Mouse (Mus musculus) layer of hippocampus, adult 9-11 months (tissue): Measurements from ENCODE around the gene Emsy.

Source experiments
- DNase-seq: peaks from one replicate; pipeline ENCODE4 v3.0.0; 2022

Gene Emsy

DNA sequence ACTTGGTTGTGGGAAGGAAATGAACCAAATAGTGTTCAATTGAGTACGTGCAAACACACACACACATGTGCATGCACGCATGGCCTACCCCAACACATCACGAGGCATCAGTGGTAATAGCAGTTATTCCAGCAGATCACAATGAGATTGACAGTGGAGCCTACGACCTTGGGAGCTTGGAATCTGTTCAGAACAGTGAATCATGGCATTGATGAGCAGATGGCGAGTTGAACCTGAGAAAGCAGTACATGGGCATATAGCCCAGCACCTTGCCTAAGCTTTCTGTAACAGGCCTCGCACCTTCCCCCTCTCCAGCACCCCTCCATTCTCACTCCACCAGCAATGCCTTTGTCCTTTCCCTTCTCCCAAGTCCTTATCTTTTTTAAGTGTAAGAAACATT lies 9.1 kb upstream of the Emsy start:
- DNase-seq, result no peak

DNA sequence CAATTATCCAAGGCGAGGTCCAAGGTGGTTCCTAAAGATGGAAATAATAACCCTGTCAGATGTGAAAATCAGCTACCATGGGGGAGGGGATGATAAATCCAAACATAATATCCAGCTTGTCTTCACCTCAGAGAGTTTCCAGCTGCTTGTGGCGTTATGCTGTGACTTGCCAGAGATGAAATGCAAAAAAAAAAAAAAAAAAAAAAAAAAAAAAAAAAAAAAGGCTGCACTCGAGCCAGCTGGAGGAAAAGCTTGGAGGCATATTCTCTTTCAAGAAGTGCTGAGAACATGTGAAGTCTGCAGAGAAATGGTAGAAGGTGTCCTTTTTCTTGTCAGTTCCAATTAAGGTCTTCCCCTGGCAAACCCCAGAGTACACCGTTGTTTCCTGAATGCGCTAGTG lies 8.6 kb upstream of the Emsy start:
- DNase-seq, result no peak

DNA sequence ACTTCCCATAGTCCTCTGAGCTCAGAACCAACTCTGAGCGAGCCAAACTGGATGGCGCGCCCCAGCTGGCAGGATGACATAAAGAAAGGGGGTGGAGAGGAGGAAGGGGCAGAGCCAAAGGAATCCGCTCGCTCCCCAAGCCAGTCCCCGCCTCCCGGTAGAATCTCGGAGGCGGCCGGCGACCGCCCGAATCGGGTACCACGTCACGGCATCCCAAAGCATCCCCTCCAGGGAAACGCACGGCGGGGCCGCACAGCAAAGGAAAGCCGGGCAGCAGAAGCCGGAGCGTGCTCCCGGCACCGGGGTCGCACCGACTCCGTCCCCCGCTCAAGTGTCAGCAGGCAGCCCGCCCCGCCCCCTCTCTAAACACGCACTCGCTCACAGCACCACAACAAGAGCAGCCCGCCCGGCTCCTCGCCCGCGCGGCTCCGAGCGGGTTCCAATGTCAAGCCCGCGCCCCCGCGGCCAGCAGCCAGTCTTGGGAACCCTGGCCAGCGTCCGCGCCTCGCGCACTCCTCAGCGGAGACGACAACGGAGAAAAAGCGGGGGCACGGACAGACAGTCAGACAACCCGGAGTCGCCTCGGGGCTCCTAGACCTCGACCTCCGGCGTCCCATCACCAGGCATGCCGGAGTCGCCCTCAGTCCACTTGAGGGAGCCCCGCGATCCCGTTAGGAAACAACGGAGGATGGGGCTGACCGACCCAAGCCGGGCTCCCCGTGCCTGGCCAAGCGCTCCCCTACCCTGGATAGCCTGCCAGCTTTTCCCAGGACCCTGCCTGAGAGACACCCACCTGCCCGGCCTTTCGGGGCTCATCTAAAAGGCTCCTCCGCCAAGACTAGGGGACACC lies 677 bp downstream of the Emsy start:
- DNase-seq, result peak; percentile 84

DNA sequence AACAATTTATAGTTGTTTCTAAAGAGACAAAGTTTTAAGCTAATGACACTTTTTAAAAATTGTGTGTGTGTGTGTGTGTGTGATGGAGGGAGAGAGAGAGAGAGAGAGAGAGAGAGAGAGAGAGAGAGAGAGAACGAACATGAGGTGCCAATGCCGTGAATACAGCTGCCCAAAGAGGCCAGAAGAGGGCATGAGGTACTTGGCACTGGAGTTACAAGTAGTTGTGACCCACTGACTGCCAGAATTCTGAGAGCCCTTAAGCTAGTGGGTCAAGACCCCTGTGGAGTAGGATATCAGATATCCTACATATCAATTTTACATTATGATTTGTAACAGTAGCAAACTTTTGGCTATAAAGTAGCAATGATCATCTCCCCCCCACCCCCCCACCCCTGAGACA lies 4.9 kb downstream of the Emsy start:
- DNase-seq, result no peak

GRCm38 (mm10) chr7:98644238-98644637 lies 12.3 kb downstream of the Emsy start:
- DNase-seq, result no peak

- no peak for DNase-seq
These were observed 20.0 kb downstream of the Emsy start for GRCm38 (mm10) chr7:98636607-98637006.

GRCm38 (mm10) chr7:98633032-98633431 lies 23.6 kb downstream of the Emsy start:
- no peak for DNase-seq

DNA sequence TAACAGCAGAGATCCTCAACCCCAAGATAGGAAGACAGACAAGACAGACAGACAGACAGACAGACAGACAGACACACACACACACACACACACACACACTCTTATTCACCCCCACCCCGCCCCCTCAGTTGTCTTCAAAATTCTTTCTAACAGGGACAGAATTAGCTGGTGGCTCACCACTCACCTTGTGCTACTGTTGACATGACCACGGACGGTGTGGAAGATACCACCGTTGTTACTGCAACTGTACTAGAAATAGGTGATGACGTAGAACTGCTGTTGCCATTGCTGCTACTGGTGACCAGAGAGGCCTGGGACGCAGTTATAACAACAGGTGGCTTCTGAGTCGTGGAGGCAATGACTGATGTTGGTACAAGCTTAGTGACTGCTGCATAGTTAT lies 26.6 kb downstream of the Emsy start:
- DNase-seq, result no peak

GRCm38 (mm10) chr7:98617739-98618138 lies 38.8 kb downstream of the Emsy start:
- no peak for DNase-seq

DNA sequence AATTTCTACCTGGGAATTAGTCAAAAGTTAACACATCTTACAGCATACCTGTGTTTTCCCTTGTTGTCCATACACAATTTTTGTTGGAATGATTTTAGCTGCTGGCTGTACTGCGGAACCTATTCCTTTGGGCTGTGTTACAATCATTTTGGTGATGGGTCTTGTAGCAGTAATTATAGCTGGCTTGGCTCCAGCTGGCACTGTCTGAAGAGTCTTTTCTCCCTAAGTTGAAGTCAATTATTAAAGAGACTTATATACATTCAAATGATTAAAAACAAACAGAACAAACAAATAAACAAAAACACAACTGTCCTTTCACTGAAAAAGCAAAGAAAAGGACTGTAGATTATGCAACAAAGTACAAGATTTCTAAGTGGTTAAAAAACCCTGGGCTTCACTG lies 43.6 kb downstream of the Emsy start:
- no peak for DNase-seq

DNA sequence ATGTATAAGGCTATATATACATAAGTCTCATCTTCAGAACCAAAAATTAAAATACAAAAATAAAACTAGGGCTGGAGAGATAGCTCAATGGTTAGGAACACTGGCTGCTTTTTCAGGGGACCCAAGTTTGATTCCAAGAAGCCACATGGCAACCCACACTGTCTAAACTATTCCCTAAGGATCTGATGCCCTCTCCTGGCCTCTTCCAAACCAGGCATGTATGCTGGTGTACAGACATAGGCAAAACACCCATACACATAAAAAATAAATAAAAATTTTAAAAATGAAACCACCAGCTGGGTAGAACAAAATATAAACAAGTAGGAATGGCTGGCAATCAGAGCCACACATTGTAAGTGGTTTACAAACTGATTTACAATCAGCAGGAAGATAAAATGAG lies 48.1 kb downstream of the Emsy start:
- DNase-seq, result no peak

DNA sequence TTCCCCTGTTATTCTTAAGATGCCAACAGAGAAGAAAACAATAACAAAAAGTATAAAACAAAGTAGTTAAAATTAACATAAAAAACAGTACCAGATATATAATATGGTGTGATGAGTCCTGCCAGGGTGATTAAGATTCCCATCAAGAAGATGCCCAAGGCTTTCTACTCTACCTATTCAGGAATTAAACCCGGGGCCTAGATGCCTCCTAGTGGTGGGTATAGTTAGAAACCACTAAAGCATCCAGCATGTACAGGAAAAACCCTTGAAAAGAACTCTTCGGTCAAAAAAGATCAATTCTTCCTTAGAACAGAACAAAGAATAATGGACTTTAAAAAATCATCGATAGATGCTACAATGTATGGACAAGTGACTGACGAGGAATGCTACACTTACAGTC lies 49.4 kb downstream of the Emsy start:
- no peak for DNase-seq

GRCm38 (mm10) chr7:98601715-98602114 lies 54.9 kb downstream of the Emsy start:
- no peak for DNase-seq

DNA sequence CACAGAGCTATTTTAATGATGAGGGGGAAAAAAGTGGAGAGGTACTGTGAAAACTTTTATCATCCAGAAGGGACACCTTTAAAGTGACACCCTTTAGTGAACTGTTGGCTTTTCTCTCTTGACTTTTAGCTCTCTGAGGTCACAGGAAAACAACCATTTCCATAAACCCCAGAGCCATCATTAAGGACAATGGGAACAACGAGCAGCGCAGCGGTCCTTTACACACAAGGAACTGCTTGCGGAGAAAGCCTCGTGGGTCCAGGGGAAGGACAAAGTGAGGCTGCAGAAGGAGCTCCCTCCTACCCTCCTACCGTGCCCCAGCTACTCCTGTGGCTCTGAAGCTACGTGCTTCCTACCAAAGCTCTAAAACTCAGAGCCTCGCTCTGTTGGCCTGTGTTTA lies 59.2 kb downstream of the Emsy start:
- DNase-seq, result no peak

DNA sequence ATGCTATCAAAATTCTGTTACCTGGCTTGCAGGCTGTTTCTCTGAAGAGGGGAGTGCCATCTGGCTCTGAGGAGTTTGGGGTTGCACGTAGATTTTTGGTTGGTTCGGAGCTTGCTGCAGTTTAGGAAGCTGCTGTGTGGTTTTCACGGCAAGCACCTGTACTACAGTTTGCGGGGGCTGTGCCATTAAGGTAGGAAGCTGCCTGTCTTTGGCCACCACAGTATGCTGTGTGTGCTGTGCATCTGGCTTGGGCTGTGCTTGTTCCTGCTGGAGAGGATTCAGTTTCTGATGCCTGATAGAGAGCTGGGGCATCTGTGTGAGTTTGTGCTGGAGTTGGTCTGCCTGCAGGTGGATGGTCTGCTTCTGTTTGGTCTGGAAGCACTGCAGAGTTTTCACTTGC lies 61.9 kb downstream of the Emsy start:
- DNase-seq, result peak; percentile 18

- DNase-seq, result no peak
These were observed 63.3 kb downstream of the Emsy start for GRCm38 (mm10) chr7:98593276-98593675.

- DNase-seq, result no peak
These were observed 67.6 kb downstream of the Emsy start for GRCm38 (mm10) chr7:98589028-98589427.

DNA sequence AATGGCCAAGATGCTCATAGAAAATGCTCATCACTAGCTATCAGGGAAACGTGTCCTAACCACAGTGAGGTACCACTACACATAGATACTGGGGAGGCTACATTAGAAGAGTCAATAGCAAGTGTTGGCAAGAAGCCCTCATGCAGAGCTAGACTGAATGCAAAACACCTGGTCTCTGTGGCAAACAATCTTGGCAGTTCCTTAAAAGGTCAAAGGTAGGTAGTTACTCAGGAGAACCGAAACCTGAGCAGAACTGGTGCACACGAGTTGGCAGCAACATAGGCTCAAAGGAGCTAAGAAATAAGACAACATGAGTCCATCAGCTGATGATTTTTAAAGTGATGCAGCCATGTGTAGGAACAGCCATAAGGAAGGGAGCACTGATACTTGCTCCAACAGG lies 70.3 kb downstream of the Emsy start:
- no peak for DNase-seq

- DNase-seq, result no peak
These were observed 72.0 kb downstream of the Emsy start for GRCm38 (mm10) chr7:98584555-98584954.

DNA sequence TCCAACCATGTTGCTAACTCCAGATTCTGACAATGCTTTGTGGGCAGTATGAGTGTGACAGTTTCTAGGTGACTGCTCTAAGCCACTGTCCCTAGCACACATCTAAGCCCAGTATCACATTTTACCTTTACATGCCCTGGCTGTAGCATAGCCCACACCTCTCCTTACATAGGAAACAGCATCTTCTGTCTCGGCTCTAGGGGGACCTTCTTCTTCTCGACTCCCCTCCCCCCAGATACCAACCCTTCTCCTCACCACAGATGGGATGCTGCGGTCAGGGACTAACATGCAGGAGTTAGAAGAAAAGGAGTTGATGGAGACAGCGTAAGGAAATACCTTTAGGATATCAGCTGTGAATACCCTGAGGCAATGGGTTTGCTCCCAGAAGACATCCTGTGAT lies 75.3 kb downstream of the Emsy start:
- DNase-seq, result no peak

- DNase-seq, result no peak
These were observed 76.1 kb downstream of the Emsy start for GRCm38 (mm10) chr7:98580441-98580840.

- no peak for DNase-seq
These were observed 76.9 kb downstream of the Emsy start for GRCm38 (mm10) chr7:98579731-98580130.

DNA sequence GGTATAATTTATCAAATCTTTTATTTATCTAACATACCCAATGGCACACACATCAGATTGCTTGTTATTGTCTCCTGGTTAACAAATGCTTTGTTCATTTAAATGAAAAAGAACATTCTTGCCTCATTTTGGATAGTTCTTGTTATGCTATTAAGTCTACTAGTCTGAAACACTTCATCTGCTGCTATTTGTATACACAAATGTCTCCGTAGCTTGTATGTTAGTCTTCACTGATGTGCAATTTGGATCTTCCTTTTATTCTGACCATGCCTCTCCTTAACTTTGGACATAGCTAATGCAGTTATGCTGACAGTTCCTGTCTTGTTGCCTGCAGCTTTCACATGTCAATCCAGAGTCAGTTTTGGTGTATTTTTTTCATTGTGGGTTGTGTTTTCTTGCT lies 79.1 kb downstream of the Emsy start:
- no peak for DNase-seq

DNA sequence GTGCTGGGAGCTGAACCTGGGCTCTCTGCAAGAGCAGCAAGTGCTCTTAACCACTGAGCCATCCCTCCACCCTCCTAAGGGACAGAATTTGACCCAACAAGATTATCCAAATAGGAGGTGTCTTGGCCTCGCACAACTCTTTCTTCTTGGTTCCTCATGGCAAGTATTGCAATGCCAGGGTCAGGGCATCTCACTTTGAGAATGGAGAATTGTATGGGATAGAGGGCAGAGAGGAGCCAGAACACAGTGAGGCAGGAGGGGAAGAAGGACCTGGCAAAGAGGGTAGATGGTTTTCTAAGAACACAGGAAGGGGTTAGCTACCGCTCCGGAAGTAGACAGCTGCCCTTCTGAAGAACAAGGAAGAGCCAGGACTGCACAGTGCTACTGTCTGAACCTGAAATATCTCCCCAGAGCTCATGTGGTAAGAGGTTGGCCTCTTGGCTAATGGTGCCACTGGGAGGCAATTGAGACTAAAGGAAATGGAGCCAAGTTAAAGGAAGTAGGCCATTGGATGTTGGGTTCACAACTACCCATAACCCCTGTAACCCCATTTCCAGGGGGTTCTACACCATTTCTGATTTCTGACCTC lies 80.8 kb downstream of the Emsy start:
- DNase-seq, result no peak

- DNase-seq, result no peak
These were observed 81.8 kb downstream of the Emsy start for GRCm38 (mm10) chr7:98574771-98575191.
